Comparison of ENCODE assay signal across 10 mouse cellular contexts in genomic region chr4:128872992-128873391, GRCm38 (mm10). TPM values are rescaled to one million over a fixed set of nuclear protein-coding genes. Genes with fewer than 3 reads are reported as not detected.
A peak's percentile ranks its signal among the peaks of the same experiment; 100 is the strongest.
DNase-seq lines count a peak whose midpoint lies in the region; ATAC-seq lines count a peak whose summit lies in the region.
"Had no signal": no experiment of that assay in that cellular context is flagged by ENCODE, and none has a peak within 500 bp of the region (broad histone marks: within the 10 kb centered on the region; RNA-seq: fewer than 3 reads in every experiment).

No protein-coding gene starts in this region.

- 53% methylated on average over 19 of the region's 19 CpGs for WGBS in heart, embryonic 11.5 days (ENCODE audit: insufficient replicate concordance)
- 67% methylated on average over 19 of the region's 19 CpGs for WGBS in limb, embryonic 10.5 days

- H3K4me2 ChIP-seq in heart, embryonic 11.5 days: peak overlapping the region; percentile 29; the same call in 1 of the 2 replicates

- H3K27me3 ChIP-seq in heart, embryonic 11.5 days (ENCODE audit: control insufficient read depth, insufficient read depth, low read length): peaks cover 8% of the 10 kb centered on the region
- H3K27me3 ChIP-seq in limb, embryonic 10.5 days (ENCODE audit: low read depth, poor library complexity, severe bottlenecking): no peaks in the 10 kb centered on the region

- H3K4me3 ChIP-seq in heart, embryonic 11.5 days (ENCODE audit: low read depth, low read length): no peak overlapping the region
- no peak overlapping the region for H3K4me3 ChIP-seq in limb, embryonic 10.5 days
- H3K4me3 ChIP-seq: gastrocnemius, adult 2 months had no signal

- H3K27ac ChIP-seq in heart, embryonic 11.5 days (ENCODE audit: low read depth, low read length): no peak overlapping the region
- peak overlapping the region; percentile 25; the same call in 1 of the 2 replicates for H3K27ac ChIP-seq in limb, embryonic 10.5 days
- H3K27ac ChIP-seq: gastrocnemius, adult 2 months had no signal

- no peaks in the 10 kb centered on the region for H3K9me3 ChIP-seq in heart, embryonic 11.5 days (replicated peaks; ENCODE audit: control insufficient read depth, low read length)
- no peaks in the 10 kb centered on the region for H3K9me3 ChIP-seq in limb, embryonic 10.5 days (replicated peaks)

- H3K4me1 ChIP-seq in heart, embryonic 11.5 days (ENCODE audit: control insufficient read depth, insufficient read depth, low read length): no peaks in the 10 kb centered on the region
- peaks cover 14% of the 10 kb centered on the region for H3K4me1 ChIP-seq in limb, embryonic 10.5 days

- no peak overlapping the region for H3K9ac ChIP-seq in heart, embryonic 11.5 days (ENCODE audit: low read depth, low read length)

- DNase-seq in heart, adult 18-20 months: no peak
- peak; percentile 81 for DNase-seq in brain, adult 2 months (ENCODE audit: low read depth, low spot score)
- peak; percentile 47 to 69 for DNase-seq in frontal cortex, postnatal 14 days (ENCODE audit: low spot score in 2 of 2)
- no peak for DNase-seq in limb, embryonic 10.5 days (ENCODE audit: low spot score)
- DNase-seq in testis, postnatal 10 days (ENCODE audit: low spot score): no peak
- DNase-seq in adrenal gland, postnatal 14 days: no peak
- no peak for DNase-seq in adrenal gland, postnatal 36 days
- DNase-seq: adrenal gland, postnatal 10 days; gastrocnemius, adult 2 months had no signal

- no peak for ATAC-seq in heart, embryonic 11.5 days (replicated peaks; ENCODE audit: insufficient number of reproducible peaks, low FRiP score, low TSS enrichment)

- no peaks in the 10 kb centered on the region for H3K36me3 ChIP-seq in heart, embryonic 11.5 days (ENCODE audit: control insufficient read depth, insufficient read depth, low read length)
- no peaks in the 10 kb centered on the region for H3K36me3 ChIP-seq in limb, embryonic 10.5 days

RNA-seq across cellular contexts. Expression of gene Trim62, which starts 10.4 kb away (rescaled TPM):
- 4.4 and 6.2 TPM in 2 replicates for polyA plus RNA-seq in heart, embryonic 11.5 days (2014; fragmentation: Nextera tagmentation; extraction: Ambion mirVana)
- 1 to 10 TPM; 1.1 to 1.3 TPM for total RNA-seq in heart, adult 18-20 months (2021)
- 6.4 and 8.2 TPM in 2 replicates for polyA plus RNA-seq in limb, embryonic 10.5 days (2016; fragmentation: Nextera tagmentation; extraction: Ambion mirVana)
- 10.0 and 11.0 TPM in 2 replicates for total RNA-seq in adrenal gland, postnatal 14 days (2021)
- total RNA-seq in adrenal gland, postnatal 36 days (2021): 10 to 100 TPM in 1 of 2 experiments, 1 to 10 TPM in 1; 8.1 to 12.0 TPM

Comparison
In these comparisons a context has a peak if more than half of its experiments do, and no peak if none do; other contexts are left out.
1. DNase-seq: peak in brain, adult 2 months (single experiment) and frontal cortex, postnatal 14 days (2 of 2); none in heart, adult 18-20 months (0 of 2), limb, embryonic 10.5 days (single experiment), testis, postnatal 10 days (single experiment), adrenal gland, postnatal 14 days (single experiment) and adrenal gland, postnatal 36 days (0 of 2).